Mouse (Mus musculus) heart, adult 9 months (tissue): Measurements from ENCODE around the gene Hps6.

Experiments
- DNase-seq, 2 experiments: peaks; one replicate each; pipeline ENCODE4 v3.0.0; 2022; ENCODE audit warnings: low spot score in 2 of 2

The Hps6 gene

DNA sequence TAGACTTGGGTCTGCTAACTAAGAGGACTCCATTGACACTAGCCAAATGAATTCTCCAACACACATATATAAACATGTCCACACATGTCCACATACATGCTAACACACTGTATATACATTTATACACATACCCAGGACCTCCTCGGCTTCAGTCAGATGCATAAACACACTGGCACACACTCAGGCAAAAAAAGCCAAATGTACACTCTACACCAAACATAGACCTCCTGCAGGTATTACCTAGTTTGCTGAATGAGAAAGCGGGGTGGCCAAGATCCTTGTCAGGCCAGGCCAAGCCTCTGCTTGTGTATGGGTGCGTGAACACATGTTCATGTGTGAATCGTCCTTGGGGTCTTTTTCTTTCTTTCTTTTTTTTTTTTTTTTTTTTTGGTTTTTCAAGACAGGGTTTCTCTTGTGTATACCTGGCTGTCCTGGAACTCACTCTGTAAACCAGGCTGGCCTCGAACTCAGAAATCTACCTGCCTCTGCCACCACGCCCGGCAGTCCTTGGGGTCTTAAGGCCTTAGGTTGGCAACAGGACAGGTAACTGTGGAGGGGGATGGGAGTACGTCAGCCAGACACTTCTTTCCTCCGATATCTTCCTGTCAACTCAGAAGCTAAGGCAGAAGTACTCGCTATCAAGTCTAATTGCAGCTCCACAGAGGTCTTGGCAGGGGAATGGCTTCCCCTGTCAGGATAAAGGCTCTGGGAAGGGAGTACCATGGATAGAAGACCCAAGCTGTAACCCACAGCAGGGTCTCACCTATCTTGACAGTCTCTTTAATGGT is 27.1 kb downstream of the Hps6 start:
- no peak for DNase-seq

DNA sequence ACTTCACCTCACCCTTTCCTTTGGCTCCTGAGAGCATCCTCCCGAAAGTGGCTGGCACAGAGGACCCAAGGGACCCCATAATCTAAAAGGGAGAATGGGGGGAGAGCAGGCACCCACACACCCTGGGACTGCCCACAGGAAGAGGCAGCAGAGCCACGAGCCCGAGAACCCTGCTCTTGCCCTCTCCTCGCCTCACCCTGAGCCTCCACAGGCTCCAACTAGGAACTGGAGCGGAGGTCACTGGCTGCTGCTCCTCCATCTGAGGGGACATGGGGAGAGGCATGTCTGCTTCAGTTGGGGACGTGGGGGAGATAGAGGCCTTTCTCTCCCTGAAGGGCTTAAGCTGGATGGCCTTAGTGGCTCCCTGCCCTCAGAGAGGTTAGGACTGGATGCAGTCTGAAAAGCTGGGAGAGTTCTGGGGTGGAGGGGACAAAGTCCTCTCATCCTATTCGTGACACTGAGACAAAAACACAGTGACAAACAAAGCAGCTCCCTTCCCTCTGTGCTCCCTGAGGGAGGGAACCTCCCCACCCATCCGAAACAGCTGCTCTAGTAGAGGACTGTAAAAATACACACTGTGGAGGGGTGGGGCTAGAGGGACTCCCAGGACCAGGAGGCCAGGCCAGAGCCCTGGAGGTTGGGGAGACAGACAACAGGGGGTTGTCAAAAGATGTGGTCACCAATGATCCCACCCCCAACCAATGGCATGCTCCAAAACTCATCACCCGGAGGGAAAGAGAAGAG is 28.6 kb downstream of the Hps6 start:
- DNase-seq = no peak

DNA sequence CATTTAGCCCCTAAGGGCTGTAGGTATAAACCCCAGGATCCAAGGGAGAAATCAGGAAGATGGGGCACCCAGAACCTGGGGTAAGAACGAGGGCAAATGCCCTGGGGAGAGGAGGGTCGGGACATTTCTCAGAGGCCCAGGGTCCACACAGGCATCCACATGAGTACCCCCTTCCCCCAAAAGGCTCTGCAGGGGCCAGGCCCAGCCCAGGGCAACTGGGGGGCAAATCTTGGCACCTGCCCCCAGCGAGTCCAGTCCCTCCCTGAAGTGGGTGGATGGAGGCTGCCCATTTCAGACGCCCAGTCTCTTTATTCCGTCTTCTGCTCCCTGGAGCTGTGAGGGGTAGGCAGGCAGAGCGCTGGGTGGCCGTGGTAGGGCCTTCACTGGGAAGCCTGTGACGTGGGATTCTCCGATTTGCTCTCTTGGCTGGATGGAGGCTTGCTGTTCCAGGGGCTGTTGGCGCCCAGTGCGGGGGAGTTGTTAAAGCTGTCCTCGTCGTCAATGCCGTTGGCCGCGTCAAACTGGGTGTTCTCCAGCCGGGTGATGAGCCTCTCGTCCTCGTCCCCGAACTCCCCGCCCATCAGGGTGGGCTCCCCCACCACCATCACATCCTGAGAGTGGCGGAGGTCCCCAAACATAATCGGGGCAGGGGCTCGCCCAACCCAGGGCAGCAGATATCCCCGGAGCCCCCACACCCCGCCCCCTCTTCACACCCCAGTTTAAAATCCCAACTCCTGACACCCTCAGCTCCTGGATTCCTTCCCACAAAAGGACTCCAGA is 29.6 kb downstream of the Hps6 start:
- no peak for DNase-seq

DNA sequence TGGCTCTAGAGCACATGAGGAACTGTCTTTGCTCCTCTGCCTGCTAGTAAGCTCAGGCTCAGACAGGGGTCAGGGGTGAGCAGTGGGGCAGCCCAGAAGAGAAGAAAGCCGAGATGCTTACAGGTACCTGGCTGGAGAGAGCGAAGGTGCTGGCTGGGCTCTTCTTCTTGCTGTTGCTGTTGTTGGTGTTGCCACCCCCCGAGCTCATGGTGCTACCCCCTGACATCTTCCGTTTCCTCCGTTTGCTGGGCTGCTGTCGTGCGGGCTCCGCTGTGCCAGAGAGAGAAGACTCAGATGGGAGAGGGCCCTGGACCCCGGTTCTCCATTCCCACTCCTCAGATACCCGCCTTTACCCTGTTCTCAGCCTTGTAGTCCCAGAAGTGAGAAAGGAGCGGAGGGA is 30.6 kb downstream of the Hps6 start:
- DNase-seq = no peak

DNA sequence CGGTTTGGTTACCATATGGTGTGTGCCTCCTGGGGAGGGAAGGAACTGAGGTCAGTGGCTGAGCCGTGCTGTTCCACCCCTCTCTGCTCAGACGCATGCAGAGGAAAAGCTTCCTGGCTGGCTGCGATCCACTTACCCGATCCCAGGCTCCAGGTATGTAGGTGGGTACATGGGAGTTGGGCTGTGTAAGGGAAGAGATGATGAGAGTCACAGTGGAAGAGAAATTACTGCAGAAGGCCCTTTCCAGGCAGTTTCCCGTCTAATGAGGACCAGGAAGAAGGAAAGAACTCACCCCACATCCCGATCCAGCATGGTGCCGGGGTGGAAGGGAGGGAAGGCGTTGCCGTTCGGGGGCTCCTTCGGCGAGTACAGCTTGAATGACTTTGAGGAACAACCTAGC is 32.7 kb downstream of the Hps6 start:
- DNase-seq = no peak

DNA sequence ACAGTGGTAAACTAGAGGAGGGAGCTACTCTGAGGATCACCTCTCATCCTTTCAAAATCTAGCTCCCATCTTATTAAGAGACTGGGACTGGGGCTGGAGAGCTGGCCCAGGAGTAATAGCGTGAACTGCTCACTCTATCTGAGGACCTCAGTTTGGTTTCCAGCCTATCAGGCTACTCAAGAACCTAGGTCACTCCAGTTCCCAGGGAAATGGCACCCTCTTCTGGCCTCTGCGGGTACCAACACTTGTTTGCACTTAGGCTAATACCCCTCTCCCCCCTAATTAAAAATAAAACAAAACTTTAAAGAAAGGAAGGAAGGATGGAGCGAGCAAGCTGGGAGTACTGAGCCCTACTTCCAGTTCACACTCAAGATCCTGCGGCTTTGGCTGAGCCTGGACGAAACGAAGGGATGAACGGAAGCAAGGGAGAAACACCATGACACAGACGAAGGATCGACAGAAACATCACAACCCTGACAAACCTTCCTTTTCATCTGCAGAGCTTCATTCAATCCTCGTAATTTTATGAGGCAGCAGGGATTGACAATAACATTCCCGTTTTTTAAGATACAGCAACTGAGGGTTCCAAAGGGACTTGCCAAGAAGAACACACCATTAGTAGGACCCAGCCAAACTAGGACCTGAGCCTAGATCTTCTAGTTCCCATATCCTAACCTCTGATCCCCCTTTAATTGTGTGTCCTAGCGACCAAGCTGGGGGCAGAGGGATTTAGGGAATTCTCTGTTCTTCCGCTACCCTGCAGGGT is 33.4 kb downstream of the Hps6 start:
- DNase-seq = no peak

DNA sequence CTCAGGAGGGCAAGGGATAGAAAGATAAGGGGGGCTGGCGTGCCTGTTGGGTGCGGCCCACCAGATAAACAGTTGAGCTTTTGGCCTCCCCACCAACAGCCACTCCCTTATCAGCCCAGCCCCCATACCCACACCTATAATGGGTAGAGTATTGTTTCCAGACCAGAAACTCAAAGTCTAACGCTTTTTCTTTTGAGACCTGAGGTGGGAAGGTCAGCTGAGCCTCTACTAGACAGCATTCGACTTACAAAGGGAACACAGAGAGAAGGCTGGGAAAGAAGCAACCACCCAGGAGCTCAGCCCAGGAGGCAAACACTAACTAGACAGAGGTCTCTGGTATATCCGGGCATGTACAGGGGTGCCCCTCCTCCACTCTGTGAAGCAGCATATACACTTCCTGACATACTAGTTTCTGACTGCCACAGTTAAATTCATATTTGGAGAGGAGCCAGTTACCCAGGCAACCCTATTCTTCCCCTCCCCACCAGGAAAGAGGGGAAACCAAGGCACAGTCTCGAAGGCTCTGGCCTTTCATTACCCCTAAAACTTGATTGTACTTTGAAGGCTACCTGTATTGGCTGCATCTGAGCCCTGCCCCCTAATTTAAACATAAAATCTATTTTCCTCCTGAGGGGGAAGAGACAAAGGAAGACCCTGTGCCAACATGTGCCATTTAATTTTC is 34.1 kb downstream of the Hps6 start:
- no peak for DNase-seq

DNA sequence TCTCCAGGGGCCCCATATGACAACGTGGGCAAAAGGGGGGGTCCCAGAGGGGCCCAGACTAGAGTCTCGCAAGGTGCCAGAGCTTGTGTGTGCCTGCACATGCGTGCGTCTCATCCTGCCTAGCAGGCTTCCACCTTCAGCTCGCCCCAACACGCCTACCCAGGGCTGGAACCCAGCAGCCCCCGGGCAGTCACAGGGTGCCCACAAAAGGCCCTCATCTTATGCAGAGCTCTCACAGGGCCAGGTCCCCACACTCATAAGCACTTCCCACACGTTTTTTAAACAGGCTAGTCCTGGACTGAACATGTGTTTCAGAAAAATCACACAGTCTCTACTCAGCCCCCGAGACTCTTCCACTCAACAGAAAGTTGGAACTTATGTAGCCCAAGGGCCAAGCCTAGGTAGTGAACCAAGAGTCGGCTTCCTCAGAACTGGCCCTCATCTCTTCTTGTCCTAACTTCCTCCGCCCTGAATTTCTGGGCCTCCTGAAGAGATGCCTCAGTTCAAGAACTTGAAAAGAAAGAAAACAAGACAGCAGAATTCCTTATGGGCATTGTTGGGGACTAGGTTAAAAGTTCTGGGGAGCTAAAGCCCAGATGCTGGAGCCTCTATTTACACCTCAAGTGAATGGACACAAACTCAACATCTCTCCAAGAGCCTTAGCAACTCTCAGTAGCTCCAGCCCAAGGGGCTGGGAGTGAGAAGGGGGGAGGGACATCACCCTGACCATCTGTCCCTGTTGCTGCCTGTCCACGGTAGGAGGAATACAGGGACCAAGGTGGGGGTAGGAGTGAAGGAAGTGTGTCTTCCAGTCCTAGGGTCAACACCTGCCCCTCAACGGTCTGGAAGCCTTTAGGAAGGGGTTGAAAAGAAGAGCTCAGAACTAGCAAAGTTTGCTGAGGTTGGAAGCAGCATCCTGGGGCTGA is 34.9 kb downstream of the Hps6 start:
- DNase-seq = no peak

DNA sequence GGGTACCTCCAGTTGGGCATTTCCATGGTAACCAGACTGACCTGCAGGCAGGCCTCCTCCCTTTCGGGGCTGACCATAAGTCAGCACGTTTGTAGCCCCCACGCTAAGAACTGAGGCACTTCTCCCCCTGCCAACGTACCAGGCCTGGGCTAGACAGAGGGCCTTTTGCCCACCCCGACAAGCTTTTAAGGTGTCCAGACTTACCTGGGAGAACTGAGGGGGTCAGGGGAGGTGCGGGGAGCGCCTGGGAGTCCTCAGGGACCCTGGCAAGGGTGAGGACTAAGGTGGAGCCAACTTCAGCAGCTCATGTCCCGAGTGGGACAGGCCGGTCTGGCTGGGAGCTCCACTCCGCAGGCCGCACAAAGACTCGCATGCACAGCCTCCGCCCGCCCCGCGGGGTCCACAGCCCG is 35.5 kb downstream of the Hps6 start:
- no peak for DNase-seq

DNA sequence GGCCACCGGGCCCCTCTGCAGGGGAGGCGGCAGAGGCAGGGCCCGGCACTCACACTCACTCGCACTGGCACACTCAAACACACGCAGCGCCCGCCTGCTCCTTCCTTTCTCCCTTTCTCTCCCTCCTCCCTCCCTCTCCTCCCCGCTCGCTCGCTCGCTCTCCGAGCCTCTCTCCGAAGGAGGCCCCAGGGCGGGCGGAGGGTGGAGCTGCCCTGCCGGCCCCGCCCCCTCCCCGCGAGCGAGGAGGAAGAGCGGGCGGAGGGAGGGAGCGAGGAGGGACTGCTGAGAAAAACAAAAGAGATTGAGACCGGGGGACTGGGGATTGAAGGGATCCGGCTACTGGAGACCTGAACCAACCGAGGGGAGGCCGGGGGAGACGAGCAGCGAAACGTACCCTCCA is 36.2 kb downstream of the Hps6 start:
- DNase-seq = peak; percentile 78 to 86

DNA sequence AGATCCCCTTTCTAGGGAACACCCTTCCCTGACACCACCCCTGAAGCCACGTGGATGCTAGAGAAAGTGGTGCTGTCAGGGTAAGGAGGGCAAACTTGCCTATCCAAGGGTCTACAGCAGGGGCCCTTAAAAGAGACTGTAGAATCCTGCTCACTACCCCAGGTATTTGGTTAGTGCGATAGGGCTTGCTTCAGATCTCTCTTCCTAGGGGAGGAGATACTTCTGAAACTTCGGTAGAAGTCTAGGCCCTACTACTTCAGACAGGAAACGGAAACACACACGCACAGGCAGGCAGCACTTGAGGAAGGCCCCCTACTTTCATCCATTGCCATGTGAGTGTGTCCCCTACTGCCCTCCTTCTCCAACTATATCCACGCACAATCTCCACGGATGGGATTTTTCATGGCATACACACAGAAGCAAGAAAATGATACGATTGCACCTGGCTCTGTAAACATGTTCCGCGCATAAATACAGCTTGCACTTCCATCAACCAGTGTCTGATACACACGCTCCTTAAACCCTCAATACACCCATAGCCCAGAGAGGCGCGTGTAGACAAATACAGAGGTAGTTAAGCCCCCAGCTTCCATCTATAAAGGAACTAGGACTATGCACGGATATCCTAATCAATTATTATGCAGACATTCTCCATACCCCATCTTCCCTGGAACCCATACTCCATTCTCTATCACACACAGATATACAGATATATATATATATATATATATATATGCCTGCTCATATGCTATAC is 37.0 kb downstream of the Hps6 start:
- no peak for DNase-seq

DNA sequence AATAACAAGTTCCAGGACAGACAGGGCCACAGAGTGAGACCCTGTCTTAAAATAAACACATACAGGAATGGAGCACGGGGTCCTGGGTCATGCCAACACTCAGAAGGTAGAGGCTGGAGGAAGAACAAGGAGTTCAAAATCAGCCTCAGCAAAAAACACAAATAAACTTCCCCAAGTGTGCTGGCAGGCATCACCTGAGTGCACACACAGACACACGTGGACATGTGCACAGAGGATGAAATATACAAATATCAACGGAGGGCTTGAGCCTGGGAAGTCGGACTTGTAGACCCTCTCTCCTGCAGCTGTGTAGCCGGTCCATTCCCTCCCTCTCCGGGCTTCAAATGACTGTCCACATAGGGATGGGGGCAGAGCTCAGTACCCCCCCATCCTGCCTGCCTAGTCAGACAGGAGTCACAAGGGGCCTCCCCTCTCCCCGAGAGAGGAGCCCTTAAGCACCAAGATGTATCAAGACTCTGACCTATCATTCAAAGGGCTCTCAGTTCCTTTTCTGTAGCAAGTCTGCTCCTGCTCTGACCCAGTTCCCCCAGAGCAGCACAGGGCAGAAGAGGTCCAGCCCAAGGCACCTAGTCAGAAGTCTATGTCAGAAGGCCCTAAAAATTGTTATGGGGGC is 38.1 kb downstream of the Hps6 start:
- no peak for DNase-seq

DNA sequence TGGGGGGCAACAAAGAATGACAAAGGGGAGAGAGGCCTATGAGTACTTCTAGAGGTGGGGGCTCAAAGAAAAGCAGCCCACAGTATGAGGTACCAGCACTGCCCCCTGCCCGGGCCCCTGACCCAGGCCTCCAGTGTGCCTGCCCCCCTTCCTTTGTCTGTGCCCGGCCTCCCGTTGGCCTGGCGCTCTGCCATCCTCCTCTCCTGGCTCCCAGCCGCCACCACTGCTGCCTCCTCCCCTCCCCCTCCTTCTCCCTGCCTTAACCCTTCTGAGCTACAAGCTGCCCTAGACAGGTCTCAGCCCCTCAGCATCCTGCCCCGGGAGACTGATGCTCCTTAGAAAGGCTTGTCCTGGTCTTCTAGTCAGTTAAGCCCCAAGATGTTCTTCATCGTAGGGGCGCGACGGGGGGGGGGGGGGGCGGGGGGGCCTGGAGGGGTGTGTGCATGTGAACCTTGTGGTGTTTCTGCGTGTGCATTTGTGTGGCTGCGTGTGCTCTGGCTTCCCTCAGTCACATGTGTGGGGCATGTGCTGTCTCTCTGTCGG is 38.7 kb downstream of the Hps6 start:
- DNase-seq = peak; percentile 75 to 83

DNA sequence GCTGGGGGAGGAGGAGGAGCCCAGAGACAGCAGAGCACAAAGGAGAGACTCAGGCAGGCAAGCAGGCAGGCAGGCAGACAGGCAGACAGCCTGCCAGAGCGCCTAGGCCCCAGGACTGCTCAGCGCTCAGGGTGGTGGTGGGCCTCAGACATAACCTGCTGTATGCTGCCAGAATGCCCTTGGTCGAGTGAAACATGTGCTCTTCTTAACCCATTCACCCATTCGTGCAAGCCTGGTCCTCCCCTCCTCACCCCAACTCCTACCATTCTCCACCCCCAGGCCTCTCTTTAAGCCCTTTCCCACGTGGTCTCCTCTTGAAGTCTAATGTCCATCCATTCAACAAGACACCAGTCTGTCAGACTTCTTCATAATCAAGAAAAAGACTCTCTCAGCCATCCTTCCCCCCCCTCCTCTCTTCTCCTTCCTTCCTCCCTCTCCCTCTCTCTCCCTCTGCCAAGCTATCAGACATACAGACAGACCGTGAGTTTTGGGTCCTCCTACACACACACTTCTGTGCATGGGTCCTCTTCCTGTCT is 39.2 kb downstream of the Hps6 start:
- DNase-seq = no peak

DNA sequence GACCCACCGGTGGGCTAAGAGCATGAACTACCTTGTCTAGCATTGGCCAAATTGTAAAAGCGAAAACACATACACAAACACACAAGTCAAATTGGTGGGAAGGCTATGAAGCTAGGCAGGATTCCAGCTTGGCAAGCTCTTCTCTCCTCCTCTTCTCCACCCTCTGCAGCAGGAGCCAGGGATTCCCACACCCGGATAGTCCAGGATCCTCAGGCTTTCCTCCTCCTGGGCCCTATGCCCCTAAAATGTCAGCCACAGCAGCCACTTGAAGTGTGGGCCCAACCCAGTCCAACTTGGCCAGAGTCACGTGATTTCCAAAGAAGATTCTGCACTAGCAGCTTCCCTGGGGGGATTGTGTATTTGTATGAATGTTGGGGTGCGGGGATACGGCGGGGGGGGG is 40.1 kb downstream of the Hps6 start:
- peak in 1 of 2 experiments; percentile 59 for DNase-seq

DNA sequence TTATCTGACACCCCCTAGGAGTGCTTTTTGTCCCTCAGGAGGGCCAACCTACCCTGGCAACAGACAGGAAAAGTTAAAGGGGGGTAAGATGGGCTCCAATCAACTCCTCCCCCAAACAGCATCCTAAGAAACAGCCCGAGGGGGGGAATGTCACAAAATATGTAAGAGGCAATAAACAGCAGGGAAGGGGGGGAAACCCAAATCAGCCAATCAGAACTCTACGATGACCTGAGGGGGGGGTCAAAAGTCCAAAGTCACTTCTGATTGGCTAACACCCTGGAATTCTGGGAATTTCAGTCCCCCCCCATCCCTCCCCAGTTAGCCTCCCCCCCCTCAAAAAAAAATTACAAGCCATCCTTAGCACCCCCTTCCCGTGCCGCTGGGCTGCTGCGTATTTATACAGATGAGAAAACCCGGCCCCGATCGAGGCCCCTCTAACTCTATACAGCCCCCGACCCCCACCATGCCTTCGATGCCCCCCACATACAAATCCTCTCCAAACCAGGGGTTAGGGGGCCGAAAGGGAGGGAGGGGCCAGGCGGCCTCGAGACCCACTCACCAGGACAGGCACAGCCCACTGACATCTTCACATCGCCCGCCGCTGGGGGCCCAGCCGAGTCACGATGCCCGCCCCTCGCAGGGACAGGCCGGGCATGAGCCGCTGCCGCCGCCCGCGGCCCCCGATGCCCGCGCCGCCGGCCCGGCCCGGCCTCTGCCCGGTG is 41.1 kb downstream of the Hps6 start, which contains the start of gene Pprc1:
TSS of gene Pprc1 (plus strand) at position 616 of the 722 bp plus-strand sequence.
- DNase-seq = peak; percentile 67 to 81

DNA sequence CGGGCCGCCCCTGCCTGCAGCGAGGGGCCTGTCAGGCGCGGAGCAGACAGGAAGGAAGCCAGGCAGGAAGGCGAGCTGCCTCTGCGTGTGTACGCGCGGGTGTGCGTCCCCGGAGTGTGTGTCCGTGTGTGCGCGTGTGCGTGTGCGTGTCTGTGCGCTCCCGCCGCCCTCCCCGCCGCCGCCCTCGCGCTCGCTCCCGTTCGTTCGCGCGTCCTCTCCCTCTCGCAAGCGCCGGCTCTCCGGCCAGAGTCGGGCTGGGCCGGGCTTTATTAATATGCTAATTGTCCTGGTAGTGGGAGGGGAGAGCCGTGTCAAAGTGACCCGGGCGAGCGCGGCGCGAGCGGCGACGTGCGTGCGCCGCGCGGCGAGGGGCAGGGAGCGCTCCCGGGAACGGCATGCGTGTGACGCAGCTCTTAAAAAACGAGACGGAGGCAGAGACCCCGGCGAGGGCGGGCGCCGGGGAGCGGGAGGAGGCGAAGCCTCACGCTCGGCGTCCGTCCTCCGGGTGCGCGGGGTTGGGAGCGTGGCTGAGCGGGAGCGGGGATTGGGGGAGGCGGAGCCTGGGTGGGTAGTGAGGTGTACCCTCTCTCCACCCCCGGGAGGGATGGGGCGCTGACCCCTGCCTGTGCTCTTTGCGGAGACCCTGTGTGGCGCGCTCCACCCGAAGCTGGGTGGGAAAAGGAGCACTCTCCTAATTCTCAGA is 41.8 kb downstream of the Hps6 start, which contains the start of gene Ldb1:
TSS of gene Ldb1 (minus strand) at position 222 of the 703 bp plus-strand sequence.
- DNase-seq = peak; percentile 92 to 93
